Mouse (Mus musculus) c-Kit-positive CD71-positive TER-119-positive erythroid progenitor cells, embryonic 14.5 days (primary cell): ENCODE results near the gene Upk3b.
"Not testable (repeated sequence)": the region's sequence is repeated elsewhere in the genome, so short reads cannot be mapped to it uniquely, and the experiment has no call there.

ENCODE experiments used
- DNase-seq: peaks from one replicate; pipeline ENCODE4 v3.0.0-alpha.2; 2013; ENCODE audit warnings: low spot score

The Upk3b gene

DNA sequence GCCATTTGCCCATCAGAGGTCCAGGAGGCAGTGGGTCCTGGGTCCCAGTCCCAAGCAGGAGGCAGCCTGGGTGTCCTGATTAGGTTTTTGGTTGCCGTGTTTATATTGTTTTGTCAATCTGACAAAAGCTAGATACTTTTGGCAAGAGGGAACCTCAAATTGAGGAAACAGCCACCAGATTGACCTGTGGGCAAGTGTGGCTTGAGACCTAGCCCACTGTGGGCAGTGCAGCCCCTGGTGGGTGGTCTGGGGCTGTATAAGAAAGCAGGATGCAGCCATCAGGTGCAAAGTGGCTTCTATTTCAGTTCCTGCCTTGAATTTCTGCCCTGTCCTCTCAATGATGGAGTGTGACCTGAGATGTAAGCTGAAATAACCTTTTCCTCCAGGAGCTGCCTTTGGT lies 3.0 kb upstream of the Upk3b start:
- no peak for DNase-seq

DNA sequence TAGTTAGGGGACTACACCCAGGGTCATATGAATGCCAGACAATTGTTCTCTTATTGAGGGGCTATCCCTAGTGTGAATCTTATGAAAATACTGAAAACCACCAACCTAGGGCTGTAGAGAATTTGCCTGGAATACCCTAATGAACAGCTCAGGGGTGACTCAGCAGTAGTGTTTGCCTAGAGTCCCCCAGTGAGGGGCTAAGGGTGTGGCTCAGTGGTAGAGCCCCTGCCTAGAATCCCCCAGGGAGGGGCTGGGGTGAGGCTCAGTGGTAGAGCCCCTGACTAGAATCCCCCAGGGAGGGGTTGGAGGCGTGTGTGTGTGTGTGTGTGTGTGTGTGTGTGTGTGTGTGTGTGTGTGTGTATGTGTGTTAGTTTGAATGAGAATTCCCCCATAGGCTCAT lies 1.6 kb upstream of the Upk3b start:
- no peak for DNase-seq

DNA sequence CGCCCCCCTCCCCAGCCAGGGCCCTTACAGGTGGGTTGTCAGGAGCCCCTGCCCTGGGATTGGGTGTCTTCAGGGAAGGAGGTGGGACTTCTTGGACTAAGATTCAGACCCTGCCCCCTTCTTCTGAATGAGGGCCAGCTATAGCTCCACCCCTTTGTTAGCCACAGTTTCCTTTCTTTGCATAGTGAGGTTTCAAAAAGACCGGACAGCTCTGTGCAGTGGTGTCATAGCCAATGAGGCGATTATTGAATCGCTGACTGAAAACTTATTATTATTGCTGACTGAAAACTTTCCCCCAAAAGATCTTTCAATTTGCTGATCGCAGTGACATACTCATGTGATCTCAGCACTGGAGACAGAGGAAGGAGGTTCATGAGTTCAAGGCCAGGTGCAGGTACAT lies 1.9 kb downstream of the Upk3b start:
- DNase-seq = no peak

DNA sequence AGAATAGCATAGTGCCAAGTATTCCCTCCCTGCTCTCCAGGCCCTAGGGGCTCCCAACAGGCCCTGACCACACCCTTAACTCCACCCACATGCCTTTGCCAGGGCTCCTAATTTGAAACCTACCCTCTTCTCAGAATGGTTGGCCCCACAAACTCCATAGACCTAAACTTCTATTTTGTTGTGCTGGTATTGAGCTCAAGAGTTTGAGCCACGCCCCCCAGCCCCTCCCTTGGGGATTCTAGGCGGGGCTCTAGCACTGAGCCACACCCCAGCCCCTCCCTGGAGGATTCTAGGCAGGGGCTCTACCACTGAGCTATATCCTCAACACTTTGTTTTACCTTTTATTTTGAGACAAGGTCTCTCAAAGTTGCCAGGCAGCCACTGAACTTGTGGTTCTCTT lies 3.0 kb downstream of the Upk3b start:
- DNase-seq = peak; percentile 21

DNA sequence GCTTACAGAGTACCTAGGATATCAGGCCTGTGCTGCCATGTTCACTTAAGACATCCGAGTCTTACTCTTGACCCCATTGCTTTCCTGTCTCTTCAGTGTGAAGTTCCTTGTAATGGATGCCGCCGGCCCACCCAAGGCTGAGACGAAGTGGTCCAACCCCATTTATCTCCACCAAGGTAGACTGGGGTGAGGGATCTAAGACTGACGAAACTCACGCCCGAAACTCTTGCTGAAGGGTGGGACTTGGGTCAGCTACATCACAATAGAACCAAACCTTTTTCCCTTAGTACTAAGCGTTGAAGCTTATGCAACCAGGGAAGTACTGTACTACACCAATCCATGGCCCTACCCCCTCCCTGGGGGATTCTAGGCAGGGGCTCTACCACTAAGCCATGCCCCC lies 3.4 kb downstream of the Upk3b start:
- DNase-seq = no peak

DNA sequence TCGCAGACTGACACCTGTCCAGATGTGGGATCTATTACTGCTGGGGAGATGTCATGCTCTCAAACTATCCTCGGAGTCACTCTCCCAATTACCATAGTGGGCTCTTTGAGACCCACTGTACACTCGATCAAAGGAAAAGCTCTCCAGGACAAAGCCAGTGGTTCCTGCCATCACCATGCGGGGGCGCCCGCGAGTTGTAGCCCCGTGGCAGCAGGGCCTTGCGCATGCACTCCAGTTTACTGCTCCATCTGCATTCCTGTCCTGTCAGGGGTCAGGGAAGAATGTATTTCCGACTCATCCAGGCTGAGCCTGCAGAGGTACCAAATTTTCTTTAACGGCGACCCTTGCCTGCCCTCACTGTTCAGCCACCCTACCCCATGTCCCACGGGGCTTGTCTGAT lies 6.6 kb downstream of the Upk3b start:
- DNase-seq = no peak

DNA sequence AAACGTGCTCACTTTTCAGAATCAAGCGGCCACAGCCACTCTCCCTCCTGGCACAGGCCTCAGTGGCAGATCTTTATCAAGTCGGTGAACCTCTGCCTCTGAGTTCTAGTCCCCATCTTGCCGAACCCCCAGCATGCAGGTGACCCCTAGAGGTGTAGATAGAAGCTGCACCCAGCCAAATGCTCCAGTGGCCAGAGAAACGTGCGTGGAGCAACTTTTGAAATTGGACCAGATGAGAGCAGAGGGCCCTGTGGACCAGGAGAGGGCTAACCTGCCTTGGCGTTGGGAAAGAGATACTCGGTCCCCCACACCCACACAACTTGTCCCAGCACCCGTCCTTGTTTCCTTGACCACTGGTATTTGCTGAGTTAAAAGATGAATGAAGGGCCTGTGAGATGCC lies 7.1 kb downstream of the Upk3b start:
- no peak for DNase-seq

DNA sequence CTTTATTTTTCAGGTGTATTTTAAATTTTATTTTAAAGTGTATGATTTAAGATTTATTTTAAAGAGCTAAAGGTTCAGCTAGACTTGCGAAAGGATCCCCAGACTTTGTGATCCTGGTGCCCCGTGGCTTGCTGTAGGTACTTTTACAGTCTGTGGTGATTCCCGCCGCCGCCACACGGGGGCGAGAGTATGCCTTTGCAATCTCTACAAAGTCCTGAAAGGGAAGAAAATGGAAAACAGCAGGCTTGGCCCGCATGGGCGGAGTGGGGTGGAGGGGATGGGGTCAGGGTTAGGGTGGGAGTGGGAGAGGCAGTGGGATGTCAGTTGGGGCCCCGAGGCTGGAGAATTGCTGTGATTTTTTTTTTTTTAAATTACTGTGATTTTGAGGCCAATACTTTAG lies 7.7 kb downstream of the Upk3b start:
- DNase-seq = peak; percentile 65

DNA sequence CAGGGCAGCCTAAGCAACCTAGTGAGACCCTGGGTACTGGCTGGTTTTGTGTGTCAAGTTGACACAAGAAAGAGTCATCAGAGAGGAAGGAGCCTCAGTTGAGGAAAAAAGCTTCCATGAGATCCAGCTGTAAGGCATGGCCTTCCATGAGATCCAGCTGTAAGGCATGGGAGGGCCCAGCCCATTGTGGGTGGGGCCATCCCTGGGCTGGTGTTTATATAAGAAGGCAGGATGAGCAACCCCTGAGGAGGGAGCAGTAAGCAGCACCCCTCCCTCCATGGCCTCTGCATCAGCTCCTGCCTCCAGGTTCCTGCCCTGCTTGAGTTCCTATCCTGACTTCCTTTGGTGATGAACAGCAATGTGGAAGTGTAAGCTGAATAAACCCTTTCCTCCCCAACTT lies 10.2 kb downstream of the Upk3b start:
- DNase-seq = not testable (repeated sequence)

DNA sequence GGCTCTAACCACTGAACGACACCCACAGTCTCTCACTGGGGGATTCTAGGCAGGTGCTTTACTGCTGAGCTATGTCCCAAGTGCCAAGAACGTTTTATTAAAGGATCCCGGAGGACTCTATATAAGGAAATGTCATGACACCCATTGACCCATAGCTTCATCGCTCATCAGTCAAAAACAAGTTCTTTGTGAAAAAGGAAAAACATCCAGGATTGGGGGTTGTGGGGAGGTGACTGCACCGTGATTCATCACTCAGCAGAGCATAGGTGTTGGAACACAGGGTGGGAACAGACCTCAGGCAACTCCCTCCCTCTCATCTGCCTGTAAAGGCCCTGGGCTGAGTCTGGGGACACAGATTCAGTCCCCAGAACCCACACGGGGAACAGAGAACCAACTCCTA lies 11.6 kb downstream of the Upk3b start:
- DNase-seq = no peak

DNA sequence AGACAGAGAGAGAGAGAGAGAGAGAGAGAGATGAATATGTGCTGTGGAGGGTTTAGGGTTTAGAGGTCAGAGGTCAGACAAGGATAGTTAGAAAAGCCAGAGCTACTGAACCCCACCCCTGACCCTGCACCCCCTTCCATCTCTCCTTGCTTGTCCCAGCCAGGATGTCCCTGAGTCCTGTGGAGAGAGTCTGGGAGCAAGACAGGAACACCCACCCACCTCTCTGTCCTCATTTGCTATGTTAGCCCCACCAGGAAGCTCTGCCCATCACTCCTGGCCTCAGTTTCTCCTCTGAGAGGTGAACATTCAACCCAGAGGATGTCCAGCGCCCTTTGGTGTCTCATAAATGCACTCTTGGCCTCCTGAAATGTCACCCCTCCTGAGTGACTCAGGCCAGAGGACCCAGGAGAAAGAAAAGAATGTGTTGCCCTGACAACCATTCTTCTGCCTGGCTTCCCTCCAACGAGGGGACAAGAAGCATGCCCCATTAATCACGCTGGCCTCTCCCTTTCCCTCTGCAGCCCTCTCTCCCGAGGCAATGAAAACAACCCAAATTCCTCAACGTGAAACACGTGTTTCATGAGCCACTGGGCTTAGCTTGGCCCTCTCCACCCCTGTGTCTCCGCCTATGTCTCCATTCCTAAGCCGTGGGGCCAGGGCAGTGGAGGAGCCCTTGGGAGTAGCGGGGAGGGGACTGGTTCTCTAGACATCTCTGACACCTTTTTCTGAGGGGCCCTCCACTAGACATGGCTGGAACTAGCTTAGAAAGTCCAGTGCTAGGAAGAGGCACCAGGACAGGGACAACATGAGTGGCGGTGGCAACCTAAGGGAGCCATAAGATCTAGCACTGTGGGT lies 13.2 kb downstream of the Upk3b start:
- DNase-seq = no peak

DNA sequence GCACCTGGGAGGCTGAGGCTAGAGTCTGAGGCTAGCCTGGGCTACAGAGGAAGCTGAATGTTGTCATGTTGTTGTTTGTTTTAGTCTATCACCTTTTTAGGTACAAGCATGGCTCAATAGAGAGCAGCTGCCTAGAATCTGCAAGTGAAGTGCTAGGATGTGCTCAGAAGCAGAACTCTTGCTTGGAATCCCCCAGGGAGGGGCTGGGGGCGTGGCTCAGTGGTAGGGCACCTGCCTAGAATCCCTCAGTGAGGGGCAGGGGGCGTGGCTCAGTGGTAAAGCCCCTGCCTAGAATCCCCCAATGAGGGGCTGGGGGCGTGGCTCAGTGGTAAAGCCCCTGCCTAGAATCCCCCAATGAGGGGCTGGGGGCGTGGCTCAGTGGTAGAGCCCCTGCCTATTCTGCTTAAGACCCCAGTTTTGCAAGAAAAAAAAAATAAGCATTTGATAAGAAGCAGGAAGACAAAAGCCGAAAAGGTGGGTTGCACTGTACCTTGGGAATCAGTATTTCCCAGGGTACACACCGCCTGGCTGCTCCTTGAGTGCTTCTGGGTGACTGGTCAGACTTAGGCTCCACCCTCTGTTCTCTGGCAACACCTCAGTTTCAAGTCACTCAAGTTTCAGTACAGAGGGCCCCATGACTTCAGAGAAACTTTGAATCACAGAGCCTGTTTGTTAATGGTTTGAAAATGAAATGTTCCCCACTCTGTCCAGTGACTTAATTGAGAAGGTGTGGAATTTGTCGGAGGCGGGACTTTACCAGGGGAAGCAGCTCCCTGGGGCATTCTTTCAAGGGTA lies 14.8 kb downstream of the Upk3b start:
- no peak for DNase-seq

DNA sequence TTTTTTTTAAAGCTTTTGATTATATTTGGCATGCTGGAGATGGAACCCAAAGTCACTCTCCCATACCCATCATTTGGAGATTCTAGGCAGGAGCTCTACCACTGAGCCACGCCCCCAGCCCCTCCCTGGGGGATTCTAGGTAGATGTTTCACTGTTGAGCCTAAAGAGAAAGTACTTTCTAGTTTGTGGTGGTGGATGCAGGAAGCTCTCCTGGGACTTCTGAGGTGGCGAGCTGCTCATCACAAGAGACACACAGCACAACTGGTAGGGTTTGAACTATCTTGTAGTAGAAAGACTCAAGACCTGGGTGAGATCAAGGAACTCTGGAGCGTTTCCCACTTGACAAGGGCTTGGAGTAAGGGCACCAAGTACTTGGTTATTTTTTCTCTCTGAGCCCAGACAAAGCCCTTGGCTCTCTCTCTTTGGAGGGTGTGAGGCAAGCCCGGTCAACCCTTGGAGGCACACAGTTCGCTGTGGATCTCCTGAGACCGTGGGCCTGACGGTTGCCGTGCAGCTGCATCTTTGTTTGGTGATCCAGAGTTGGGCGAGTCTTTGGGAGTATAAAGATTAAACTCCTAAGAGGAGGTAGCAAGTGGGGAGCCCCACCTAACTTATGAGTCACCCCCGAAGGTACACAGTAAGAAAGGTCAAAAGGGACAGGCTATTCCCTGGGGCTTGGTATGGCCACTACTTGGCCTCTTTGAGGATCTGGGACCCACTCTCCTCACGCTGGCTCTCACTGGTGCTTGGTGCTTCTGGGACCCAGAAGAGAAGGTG lies 16.2 kb downstream of the Upk3b start, which contains the start of gene Upk3bl:
Gene Upk3bl (plus strand): TSS at position 192 of the 777 bp plus-strand sequence.
- DNase-seq = no peak

DNA sequence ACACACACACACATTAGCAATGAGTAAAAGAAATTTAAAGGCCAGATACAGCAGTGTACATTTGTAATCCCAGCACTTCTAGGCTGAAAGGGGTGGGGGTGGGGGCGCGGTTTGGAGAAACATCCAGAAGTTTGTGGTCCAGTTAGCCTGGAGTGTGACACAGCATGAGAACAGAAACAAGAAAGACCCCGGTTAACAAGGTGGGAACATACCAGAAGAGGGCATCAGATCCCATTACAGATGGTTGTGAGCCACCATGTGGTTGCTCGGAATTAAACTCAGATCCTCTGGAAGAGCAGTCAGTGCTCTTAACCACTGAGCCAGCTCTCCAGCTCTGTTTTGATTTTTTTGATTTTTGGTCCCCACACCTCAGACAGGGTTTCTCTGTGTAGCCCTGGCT lies 17.8 kb downstream of the Upk3b start:
- no peak for DNase-seq

DNA sequence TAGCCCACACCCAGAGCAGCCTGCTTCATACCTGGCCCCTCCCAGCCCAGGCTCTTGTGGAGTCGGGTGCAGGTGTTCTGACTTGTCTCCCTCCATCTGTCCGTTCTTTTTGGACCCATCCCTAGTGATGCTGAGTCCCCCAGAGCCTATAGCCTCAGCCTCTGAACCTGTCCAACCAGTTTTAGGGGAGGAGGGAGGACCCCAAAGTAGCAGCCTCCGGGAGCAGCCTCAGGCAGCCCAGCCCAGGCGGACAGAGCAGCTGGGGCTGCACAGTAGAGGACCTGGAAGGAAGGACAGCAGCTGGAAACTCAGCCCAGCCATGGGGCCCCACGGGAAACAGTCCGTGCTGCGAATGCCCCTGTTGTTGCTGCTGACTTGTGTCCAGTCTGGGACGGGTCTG lies 18.8 kb downstream of the Upk3b start:
- DNase-seq = no peak

DNA sequence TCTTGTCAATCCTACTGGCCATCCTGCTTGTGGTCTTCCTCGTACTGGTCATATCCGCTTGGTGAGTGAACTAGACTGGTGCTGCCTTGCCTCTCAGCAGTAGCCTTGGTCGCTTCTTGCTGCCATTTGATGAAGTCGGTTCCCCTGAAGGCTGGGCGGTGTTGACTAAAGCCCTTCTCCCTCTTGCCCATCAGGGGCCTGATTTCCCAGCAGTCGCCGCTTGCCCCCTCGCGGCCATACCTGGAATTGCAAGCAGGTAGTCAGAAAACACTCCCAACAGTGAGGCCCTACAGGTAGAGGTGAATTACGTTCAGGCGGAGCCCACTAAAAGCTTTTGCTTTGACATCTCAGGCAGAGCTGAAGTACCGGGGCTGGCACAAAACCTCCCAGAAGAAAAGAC lies 23.3 kb downstream of the Upk3b start:
- peak; percentile 49 for DNase-seq

DNA sequence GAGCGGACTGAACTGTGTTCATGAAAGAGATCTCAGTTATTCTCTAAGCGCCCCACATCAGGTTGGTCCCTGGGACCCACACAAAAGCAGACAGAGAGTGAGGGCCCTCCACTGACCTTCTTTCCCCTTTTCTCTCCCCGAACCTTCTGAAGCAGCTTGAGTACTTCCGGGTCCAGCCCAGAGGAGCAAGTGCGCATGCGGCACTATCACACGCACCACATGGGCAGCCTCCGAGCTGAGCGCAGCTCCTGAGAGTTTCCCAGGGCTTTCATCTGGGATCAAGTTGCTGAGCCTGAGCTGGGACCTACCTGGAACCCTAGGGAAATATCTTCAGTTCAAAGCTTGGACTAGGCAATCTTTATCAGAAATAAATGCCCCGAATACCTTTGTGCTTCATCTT lies 25.6 kb downstream of the Upk3b start:
- no peak for DNase-seq

DNA sequence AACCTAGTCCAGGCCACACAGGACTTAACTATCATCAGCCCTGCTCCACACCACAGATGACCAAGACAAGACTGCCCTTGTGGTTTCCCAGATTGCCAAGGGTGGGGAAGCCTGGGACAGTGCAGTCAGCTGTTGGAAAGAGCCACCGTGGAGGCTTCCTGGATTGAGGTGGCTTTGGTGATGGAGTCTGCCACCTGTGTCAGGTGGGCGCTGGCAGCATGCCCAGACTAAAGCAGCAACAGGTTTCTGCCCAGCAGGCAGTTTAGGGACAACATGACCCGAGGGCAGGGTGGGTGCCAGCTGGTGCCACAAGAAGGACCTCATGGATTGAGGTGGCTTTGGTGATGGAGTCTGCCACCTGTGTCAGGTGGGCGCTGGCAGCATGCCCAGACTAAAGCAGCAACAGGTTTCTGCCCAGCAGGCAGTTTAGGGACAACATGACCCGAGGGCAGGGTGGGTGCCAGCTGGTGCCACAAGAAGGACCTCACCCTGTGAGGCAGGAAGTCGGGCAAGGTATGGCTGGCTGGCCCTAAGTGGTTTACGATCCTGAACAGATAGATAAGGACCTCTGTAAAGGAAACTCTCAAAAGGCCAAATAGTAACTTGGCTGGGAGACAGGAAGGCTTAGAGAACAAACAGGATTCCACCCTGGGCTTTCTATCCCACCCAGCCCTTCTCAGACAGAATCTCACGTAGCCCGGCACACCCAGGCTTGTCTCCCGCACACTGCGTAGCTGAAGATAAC lies 28.3 kb downstream of the Upk3b start:
- DNase-seq = not testable (repeated sequence)

DNA sequence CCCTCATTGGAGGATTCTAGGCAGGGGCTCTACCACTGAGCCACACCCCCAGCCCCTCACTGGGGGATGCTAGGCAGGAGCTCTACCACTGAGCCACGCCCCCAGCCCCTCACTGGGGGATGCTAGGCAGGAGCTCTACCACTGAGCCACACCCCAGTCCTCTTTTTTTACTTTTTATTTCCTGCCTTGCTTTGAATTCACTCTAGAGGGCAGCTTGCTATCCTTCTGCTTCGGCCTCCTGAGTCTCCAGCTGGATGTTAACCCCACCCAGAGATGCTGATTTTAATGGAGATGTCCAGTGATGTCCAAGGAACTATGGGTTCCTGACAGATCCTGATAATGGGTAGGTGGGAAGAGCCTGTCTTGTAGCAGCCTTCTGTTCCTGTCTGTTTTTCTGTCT lies 31.1 kb downstream of the Upk3b start:
- DNase-seq = no peak

DNA sequence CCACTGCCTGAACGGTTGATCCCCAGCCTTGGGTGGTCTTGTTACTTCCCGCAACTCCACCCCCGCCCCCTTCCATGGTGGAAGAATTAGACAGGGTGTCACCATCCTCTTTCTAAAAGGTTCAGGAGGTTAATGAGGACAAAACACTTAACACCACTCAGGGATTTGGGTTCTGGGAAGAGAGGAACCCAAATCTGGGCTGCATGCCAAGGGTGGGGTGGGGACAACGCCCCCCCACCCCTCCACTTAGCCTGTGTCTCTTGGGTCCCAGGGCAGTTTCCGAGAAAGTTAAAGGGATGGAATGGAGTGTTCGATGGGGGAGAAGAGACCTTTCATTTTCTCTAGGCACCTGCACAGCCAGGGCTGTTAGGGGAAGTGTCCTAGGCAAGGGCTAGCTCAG lies 34.8 kb downstream of the Upk3b start:
- no peak for DNase-seq

DNA sequence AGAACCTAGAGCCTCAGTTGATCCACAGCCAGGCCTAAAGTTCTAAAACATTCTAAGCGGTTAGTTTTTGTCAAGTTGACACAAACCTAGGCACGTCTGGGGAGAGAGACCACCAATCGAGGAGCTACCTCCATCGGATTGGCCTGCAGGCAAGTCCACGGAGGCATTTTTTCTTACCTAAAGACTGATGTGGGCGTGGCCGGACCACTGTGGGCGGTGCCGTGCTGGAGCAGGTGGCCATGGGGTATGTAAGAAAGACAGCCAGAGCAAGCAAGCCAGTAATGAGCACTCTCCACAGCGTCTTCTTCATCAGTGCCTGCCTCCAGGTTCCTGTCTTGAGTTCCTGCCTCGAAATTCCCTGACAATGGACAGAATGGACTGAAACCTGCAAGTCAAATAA lies 35.2 kb downstream of the Upk3b start:
- DNase-seq = no peak

DNA sequence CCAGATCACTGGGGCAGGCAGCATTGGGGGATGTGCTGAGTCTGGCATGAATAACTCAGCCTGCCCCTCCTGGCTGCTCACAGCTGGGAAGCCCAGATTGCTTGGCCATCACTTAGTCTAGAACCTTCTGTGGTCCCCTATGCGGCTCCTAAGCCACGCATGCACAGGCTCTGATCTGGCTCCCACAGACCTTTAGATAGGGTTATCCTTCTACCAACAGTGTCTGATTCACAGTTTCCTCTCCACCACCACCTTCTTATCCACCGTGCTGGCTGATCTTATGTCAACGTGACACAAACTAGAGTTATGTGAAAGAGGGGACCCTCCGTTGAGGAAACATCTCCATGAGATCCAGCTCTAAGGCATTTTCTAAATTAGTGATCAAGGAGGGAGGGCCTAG lies 36.8 kb downstream of the Upk3b start:
- DNase-seq = no peak
